Mouse (Mus musculus) cerebellum, adult 11-12 months (tissue): ENCODE measurements around the gene Sh3gl1.
A peak's percentile ranks its signal among the peaks of the same experiment; 100 is the strongest.
"Not testable (repeated sequence)": the region's sequence is repeated elsewhere in the genome, so short reads cannot be mapped to it uniquely, and the experiment has no call there.

Source experiments
- DNase-seq: peaks from one replicate; pipeline ENCODE4 v3.0.0; 2022

The Sh3gl1 gene

DNA sequence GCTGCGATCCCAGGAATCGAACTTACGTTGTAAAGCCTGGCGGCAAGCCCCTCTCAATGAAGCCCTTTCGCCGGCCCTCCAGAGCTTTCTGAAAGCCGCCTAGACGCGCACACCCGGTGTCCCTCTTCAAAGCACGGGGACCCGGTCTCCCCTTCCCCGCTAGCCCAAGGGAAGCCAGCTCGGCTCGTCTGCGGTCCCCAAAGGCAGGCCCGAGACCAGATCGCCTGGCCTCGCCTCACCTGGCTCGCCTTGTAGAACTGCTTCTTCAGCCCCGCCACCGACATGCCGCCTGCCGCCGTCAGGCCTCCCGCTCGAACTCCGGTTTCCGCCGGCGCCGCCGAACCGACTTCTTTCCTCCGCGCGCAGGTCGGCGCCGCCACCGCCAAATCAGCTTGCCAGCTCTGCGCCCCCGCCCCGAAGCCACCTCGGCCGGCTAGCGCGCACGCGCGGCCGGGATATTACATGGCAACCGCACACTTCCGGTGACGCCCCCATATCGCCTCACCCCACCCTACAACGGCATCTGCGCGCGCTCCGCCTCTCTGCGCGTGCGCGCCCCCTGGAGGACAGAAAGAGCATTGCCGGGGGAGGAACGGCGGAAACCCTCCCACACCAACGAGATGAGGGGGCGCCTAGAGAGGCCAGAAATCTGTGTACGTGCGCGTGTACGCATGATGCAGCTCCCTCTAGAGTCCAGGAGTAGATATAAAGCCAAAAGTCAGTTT, at the start of gene Sh3gl1:
Gene Sh3gl1 (minus strand): TSS at position 460 of the 725 bp plus-strand sequence.
- DNase-seq = peak; percentile 99

DNA sequence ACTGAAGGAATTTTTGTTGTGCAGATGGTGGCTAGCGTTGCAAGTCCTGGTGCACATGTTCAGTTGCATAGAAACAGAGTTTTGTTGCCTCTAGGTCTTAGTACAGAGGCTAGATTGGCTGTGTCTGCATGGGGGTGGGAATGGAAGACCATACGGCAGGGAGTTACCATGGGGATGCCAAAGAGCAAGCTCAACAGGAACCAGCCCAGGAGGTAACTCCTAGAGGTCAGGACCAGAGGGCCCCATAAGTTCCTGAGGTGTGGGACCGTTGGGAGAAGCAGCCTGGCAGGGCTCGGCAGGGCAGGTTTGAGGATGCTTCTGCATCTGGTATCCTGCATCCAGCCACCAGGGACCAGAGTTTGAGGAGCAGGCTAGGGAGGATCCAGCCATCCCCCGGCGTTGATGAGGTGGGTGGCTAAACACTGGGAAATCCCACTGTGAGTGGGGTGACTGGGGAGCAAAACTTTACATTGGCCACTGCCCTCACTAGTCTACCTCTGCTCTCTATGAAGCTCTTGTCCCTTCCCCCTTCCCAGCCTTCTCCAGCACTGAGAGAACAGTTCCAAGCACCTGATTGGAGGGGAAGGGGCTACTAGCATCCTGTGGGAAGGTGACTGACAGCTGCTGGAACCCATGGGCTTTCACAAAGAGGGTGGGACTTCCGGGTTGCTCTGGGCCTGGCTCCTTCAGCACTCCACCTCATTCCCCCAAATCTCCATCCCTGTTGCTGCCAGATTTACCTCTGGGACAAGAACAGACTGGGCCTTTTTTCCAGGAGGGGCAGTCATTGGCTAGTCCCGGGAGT, 44.5 kb upstream of the Sh3gl1 start:
- DNase-seq = peak; percentile 56

DNA sequence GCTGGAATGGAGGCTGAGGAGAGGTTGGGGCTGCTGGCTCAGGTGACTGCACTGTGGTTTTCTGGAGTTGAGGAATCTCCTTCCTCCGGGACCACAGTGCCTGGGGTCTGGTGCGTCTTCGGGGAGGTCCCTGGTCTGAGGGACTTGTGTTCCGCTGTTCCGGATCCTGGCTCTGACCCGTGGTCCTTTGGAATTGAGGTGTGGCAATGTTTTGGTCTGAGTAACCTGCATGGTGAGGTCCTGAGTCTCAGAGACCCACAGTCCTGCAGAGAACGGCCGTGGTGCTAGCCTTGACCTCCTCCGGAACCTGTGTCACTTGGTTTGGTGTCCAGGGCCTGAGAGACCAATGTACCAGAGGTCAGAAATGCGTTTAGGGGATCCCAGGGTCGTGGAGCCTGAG, 43.5 kb upstream of the Sh3gl1 start:
- peak; percentile 69 for DNase-seq

DNA sequence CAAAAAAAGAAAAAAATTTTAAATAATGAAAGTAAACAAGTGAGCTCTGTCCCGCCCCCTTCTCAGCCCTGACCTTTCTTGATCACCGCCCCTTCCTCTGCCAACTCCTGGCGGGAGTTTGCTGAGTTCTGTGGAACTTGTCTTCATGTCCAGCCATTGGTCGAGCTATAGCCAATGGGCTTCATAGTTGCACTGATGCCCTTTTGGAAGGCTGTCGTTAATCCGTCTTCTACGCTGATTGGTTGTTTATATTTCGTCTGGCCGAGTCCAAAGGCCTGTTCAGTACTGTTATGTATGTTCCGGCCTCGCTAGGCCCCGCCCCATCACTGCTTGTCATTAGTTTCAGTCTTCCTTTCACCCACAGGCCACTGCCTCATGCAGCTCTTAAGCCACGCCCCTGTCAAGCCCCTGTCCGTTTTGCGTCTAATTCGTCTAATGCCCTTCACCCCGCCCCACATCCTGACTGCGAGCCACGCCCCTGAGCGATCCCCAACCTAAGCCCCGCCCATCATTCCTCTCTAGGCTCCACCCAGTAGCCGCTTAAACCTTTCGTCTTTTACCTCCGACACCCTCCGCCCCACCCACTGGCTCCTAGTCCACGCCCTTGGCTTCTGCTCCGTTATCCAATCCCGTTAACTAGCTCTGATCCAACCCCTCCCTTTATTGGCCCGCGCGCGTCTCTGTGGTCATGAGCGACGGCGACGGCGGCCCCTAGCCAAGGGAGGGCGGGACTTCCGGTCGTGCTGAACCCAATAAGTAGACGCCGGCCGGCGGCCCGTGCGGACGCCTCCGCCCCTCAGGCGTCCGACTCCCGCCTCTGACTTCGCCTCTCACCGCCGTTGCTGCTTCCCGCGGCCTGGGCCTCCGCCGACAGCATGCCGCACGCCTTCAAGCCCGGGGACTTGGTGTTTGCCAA, 42.7 kb upstream of the Sh3gl1 start, which contains the start of gene Hdgfl2:
Gene Hdgfl2 (plus strand): TSS at position 755 of the 916 bp plus-strand sequence.
- peak; percentile 100 for DNase-seq

DNA sequence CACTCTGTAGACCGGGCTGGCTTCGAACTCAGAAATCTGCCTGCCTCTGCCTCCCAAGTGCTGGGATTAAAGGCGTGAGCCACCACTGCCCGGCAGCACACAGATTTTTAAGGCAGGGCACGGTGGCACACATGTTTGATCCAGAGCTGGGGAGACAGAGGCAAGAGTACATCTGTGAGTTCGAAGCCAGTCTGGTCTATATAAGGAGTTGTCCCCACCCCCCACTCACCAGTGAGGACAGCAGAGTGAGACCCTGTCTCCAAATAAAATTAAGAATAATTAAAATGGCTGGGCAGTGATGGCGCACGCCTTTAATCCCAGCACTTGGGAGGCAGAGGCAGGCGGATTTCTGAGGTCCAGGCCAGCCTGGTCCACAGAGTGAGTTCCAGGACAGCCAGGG, 41.9 kb upstream of the Sh3gl1 start:
- peak; percentile 75 for DNase-seq

DNA sequence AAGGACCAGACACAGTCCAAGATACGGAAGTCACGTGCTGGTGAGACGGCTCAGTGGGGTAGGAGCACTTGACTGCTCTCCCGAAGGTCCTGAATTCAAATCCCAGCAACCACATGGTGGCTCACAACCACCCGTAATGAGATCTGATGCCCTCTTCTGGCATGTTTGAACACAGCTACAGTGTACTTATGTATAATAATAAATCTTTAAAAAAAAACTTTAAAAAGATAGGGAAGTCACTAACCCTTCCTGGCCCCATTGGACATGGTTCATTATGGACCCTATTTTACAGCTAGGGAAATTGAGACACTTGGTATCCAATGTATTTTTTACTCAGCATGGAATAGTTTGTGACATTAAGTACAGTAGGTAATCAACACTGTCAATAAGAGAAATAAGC, 41.1 kb upstream of the Sh3gl1 start:
- no peak for DNase-seq

DNA sequence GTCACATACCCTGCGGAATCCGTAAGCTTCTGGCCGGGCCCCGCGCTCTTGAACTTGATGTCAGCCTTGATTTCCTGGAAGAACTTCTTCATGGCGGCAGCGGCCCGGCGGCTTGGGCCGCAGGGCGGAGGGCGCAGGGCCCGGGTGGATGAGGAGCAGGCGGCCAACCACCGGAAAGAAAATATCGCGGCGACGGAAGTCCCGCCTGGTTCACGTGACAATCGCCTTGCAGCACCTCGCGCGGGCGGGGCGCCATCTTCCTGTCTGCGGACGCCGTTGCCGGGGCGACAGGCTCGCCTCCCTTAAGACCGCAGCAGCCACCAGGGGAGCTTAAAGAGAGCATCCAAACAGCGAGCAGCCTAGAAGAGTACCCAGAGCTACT, 38.4 kb upstream of the Sh3gl1 start, which contains the start of gene Ubxn6:
Gene Ubxn6 (minus strand): TSS at position 202 of the 382 bp plus-strand sequence.
- peak; percentile 95 for DNase-seq

DNA sequence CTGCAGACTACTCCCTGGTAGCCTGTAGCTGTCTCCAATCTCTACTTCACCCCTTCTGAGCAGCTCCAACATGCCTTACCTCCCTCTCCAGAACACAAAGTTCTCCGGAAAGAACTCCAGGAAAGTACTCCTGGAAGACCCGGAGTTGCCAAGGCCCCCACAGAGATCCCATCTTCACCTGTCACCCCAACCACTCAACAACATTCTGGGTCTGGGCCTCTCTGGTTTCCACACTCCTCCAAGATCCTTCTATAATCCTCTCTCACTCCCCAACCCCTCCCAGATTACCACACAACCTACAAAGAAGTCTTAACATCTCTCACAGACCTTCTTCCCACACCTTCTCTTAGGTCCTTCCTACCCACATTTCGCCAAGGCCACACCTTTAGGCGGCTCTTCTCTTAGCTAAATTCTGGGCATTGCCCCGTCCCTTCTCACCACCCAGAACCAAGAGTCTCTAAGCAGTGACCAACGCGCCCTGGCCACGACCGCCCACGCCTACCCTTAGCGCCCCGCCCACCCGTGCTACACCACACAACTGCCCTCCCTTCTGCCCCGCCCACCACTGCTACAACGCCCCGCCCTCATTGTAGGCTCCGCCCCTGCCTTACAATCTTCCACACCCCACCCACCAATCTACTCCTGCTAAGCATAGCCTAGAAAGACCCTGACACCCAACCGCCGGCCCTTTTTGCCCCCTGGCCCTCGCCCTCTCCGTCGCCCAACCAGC, 37.8 kb upstream of the Sh3gl1 start:
- DNase-seq = peak; percentile 78

DNA sequence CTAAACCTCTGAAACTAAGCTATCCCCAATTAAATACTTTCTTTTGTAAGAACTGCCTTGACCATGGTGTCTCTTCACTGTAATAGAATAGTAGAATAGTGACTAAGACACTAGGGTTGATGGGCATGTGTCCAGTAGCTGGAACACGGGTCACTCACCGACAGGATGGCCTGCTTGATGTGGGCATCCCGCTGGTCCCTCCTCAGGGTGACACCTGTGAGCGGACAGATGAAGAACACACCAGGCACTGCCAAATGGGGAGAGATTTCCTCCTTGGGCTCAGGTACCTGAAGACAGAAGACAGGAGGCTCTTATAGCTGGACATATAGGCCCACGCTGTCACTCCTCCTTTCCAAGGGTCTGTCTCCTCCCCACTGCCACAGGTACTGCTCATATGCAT, 35.8 kb upstream of the Sh3gl1 start:
- DNase-seq = no peak

DNA sequence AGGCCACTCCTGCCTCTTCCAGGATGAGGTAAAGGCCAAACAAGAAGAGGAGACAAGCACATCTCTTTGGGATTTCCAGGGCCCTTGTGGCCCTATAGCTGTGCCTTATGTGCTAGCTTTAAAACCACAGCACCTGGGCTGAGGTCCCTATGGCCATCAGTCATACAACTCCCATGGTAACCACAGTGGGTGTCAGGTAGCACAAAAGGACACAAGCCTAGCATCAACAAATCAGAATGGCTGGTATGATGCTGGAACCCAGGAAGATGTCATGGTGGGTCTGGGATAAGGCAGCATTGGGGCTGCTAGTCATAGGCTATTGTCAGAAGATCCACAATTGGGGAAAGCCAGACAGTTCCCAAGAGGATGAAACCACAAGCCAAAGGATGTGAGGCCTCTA, 34.7 kb upstream of the Sh3gl1 start:
- no peak for DNase-seq

DNA sequence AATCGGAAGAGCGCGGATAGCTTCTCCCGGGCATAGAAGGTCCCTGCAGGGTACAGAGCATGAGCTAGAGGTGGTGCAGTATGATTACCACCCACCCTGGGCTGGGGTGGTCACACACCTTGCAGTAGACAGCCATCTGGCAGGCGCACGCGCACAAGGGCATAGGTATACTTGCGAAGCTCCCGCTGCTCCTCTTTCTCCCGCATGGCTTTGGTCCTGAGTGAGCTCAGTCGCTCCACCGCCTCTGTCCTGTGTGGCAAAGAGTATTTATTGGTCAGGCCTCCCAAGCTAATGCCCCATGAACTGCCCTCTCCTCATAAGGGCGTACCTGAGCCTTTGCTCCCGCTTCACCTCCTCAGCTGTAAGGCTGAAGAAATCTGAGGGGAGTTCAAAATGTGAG, 32.6 kb upstream of the Sh3gl1 start:
- DNase-seq = peak; percentile 19

DNA sequence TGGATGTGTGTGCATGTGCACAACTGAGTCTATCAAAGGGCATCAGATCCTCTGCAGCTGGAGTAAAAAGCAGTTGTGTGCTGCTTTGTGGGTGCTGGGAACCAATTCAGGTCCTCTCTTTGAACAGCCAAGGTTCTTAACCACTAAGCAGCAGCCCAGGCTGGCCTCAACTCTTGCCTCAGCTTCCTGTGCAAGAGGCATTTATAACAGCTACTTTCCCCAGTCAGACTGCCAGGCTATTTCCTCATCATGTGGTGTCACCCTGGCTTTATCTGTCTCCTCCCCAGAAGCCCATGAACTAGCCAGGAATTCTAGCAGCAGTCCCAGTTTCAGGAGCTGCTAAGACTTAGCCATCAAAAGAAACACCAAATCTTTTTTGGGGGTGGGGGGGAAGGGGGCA, 30.0 kb upstream of the Sh3gl1 start:
- DNase-seq = no peak

DNA sequence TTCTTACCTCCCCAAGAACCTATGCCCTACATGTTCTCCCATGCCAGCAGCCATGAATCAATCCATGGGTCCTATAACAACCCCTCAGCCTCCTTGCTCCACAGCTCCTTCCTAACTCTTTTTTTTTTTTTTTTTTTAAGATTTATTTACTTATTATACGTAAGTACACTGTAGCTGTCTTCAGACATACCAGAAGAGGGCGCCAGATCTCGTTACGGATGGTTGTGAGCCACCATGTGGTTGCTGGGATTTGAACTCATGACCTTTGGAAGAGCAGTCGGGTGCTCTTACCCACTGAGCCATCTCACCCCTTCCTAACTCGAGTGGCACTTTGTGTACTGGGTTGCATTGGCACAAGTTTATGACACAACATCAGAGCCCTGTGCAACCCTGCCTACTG, 29.3 kb upstream of the Sh3gl1 start:
- DNase-seq = not testable (repeated sequence)

DNA sequence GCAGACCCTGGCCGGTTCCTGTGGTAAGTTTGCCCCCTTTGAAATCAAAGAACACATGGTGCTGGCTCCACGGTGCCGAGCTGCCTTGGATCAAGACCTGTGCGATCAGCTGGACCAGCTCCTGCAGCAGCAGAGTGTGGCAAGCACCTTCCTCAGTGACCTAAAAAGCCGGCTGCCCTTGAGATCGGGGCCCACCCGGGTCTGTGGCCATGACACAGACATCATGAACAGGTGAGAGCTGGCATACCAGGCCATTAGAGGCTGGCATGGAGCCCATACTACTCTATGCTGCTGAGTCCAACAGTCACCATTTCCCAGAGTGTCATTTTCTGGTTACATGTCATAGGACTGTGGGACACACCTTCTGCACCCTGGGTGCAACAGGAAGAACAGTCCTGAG, 25.6 kb upstream of the Sh3gl1 start:
- no peak for DNase-seq

DNA sequence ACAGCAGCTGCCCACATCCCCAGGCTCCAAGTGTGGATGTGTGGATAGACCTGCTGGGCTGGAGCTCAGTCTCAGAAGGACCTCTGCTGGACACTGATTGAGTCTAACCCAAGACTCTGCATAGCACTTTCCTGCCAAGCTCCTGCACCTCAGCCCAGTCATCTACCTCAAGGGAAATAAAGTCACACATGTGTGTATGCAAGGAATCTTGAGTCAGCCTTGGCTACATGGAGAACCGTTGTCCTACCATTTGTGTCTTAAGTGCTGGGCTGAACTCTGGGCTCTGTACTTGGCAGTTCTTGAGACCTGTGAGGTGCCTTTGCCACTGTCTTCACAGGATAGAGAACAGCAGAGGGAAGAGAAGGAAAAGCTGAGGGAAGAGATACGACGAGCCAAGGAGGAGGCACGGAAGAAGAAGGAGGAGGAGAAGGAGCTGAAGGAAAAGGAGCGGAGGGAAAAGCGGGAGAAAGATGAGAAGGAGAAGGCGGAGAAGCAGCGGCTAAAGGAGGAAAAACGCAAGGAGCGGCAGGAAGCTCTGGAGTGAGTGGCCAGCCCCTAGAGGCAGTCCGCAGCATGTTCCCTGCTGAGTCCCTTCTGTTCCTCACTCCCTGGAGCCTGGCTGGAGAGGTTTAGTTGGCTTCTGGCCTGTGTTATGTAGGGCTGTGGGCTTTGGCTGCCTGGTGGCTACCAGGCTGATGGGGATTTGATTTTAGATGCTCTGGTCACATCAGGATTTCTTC, 21.1 kb upstream of the Sh3gl1 start:
- DNase-seq = peak; percentile 74

DNA sequence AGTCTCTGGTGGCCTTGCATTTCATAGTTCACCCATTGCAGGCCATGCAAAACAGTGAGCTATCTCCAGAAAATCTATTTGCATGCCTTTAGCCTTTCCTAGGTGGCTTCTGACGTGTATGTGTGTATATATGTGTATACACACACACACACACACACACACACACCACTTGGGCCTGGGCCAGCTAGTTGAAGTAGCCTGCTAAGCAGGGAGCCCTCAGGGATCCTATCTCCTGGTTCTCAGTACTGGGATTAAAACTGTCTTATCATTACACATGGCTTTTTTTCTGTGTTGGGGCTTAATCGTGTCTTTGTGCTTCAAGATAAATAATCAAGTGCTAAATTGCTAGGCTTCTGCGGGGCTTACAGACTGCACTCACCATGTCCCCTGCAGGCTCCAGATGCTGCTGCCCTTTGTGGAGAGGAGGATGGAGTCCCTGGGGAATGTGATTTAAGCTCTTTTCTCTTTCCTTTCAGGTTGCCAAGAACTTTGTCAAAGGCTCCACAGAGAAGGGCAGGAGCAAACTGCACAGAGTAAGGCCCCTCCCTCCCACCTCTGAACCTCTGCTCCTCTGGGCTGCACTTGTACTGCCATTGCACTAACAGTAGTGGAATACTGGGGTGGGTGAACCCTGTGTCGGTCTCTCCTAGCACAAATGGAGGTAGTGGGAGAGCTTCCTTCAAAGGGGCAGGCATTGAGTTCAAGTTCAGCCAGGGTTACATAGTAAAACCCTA, 19.7 kb upstream of the Sh3gl1 start:
- no peak for DNase-seq

DNA sequence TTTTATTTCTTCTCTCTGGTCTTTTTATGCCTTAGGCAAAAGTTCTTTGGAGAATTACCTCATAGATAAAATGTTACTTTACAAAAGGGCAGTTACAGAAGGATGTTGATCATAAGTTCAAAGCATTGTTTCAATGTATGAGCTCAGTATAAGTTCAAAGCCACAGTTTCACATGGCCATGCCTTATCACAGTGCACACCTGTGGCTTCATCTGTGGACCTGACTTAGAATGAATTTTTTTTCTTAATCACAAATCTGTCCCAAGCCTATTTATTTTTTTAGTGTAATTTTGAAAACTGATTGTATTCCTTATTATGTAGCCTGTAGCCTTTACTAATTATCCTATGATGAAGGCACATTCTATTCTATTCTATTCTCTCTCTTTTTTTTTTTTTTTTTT, 18.5 kb upstream of the Sh3gl1 start:
- no peak for DNase-seq

DNA sequence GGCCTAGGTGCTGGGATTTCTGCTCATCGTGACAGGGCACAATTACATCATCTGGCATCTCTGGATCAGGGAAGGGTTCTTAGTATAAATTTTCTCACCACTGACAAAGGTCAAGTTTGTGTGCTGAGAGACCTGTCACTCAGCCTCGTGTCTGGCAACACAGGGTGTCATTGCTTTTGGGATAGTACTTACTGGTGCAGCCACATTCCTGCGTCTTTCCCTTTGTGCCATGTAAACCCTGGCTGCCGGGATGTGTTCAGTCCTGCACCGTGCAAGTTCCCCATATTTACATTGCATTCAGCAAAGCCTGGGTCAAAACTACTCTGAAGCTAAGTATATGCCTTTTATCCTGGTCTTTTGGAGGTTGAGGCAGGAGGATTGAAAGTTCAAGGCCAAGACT, 14.9 kb upstream of the Sh3gl1 start:
- DNase-seq = no peak

DNA sequence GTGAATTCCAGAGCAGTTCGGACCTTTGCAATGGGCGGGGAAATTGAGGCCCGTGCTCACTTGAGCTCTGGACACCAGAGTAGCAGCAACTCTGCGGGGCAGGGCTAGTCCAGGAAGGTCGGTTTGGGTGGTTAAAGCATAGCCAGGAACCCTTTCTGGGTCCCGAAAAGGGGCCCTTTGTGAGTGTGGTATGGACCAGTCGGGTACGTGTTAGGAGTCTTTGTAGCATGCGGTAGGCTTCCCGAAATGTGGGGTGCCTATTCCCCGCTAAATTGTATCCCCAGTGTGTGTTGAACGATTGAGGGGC, 4.4 kb upstream of the Sh3gl1 start:
- DNase-seq = no peak

DNA sequence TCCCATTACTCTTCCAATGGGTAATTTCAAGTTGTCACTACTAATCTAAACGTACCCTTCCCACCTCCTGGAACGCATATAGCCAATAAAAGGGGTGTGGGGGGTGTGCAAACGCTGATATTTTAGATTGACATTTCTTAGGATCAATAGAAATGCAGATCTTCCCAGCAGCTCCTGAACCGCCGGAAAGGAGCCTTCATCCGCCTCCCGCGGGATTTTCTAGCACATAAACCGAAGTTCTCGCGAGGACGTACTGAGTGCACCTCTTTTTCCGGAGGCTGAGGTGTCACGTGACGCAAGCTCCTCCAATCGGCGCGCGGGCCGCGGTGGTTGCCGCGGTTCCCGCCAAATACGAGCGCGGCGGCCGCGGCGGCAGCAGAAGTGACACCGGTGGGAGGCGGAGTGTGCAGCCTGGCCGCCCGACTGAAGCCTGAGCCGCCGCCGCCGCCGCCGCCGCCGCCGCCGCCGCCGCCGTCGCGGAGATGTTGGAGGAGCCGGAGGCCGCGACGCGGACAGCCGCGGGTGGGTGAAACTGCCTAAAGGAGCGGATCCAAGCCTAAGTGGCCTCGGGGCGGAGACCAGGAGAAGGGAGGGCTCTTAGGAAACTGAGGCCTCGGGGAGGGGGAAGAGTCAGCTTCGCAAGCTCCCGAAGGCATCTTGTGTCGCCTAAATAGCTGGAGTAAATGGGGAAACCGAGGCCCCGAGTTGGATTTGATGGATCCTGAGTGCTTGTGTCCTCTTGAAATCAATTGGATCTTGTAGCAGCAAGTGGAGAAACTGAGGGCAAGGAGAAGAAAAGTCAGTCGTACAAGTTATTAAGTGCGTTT, 3.8 kb upstream of the Sh3gl1 start, which contains the start of gene Chaf1a:
Gene Chaf1a (plus strand): TSS at position 410 of the 827 bp plus-strand sequence.
- DNase-seq = peak; percentile 97
